Mouse (Mus musculus): Measurements from ENCODE around the gene Pex10.

GRCm38 (mm10) chr4:155034202-155034601 is 32.6 kb upstream of the Pex10 start:
- TF ChIP-seq CTCF (IDR thresholded peaks at IDR 0.05; ENCODE audit: borderline replicate concordance, extremely low read depth, insufficient read depth, insufficient read length): no peak
- TF ChIP-seq POLR2A (IDR thresholded peaks at IDR 0.05; ENCODE audit: borderline replicate concordance, extremely low read depth, insufficient read depth, insufficient read length, poor library complexity, severe bottlenecking): no peak
